7 mouse cellular contexts compared by ENCODE assay signal in the genomic region with DNA sequence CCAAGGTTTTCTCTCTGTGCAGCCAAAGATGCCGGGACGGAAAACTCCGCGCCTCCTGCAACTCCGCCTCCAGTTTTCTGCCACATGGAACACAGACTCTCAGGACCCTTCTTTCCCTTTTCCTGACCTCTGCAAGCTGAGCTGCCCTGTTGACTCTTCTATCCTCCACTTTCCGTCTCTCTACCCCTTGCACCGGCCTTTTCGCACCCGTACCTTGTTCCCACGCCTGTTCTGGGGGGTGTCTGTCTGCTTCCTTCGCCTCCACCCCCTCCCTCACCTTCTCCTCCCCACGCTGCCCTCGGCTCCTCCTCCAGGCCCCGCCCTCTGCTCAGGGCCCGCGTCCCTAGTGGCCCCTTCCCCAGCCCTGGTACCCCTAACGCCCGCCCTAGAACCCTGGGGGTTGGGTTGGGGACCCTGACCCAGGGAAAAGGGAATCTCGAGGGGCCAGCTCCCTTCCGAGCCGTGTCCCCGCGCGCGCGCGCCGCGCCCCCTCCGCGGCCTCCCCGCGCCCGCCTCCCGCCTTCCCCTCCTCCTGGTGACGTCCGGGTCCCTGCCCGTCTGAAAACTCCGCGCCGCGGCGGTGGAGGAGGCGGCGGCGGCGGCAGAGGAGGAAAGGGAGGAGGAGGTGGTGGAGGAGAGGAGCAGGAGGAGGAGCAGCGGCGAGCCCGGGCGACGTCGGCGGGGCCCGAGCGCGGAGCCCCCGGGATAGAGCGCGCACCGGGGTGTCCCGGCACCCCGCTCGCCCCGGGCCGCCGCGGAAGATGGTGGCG. TPM values are rescaled to one million over a fixed set of nuclear protein-coding genes. Genes with fewer than 3 reads are reported as not detected.
DNase-seq lines count a peak whose midpoint lies in the region; ATAC-seq and TF ChIP-seq lines count a peak whose summit lies in the region.

Gene Xylt1, plus strand, starts transcription at position 562 of the 770 bp plus-strand sequence.

- peak within 1 kb of the TSS; percentile 81 for H3K27ac ChIP-seq in embryonic facial prominence, embryonic 12.5 days
- peak within 1 kb of the TSS; percentile 71 for H3K27ac ChIP-seq in midbrain, postnatal 0 days (ENCODE audit: low read depth, low read length)

- H3K36me3 ChIP-seq in embryonic facial prominence, embryonic 12.5 days: no peaks in the 10 kb centered on the region
- H3K36me3 ChIP-seq in midbrain, postnatal 0 days (ENCODE audit: insufficient read depth, low read length): no peaks in the 10 kb centered on the region

- peak; percentile 79 for ATAC-seq in embryonic facial prominence, embryonic 12.5 days (ENCODE audit: insufficient number of reproducible peaks, insufficient read depth, low FRiP score, low TSS enrichment)
- ATAC-seq in midbrain, postnatal 0 days (ENCODE audit: low FRiP score): peak; percentile 89

- peak within 1 kb of the TSS; percentile 73 for H3K4me3 ChIP-seq in embryonic facial prominence, embryonic 12.5 days
- H3K4me3 ChIP-seq in midbrain, postnatal 0 days (ENCODE audit: low read depth, low read length): peak within 1 kb of the TSS; percentile 77

- no peaks in the 10 kb centered on the region for H3K9me3 ChIP-seq in embryonic facial prominence, embryonic 12.5 days
- H3K9me3 ChIP-seq in midbrain, postnatal 0 days (ENCODE audit: low read length): no peaks in the 10 kb centered on the region

- TF ChIP-seq CTCF in midbrain, postnatal 0 days (IDR thresholded peaks at IDR 0.05): no peak

- peak within 1 kb of the TSS; percentile 85 for H3K4me2 ChIP-seq in embryonic facial prominence, embryonic 12.5 days (replicated peaks)
- H3K4me2 ChIP-seq in midbrain, postnatal 0 days (ENCODE audit: low read depth, low read length, poor library complexity, severe bottlenecking): peak within 1 kb of the TSS; percentile 89

- under 1% methylated on average over 56 of the region's 69 CpGs for WGBS in embryonic facial prominence, embryonic 12.5 days
- under 1% methylated on average over 45 of the region's 69 CpGs for WGBS in midbrain, postnatal 0 days

- DNase-seq in adrenal gland, postnatal 25 days: peak; percentile 90
- DNase-seq in heart, adult 9 months (ENCODE audit: low spot score in 2 of 2): peak; percentile 78 to 80
- peak; percentile 86 for DNase-seq in kidney, adult 9 months
- peak; percentile 72 for DNase-seq in liver
- DNase-seq in midbrain, postnatal 0 days (ENCODE audit: low spot score): peak; percentile 81
- peak; percentile 75 to 77 for DNase-seq in spleen, postnatal 10 days (ENCODE audit: low spot score in 2 of 2)

- H3K4me1 ChIP-seq in embryonic facial prominence, embryonic 12.5 days: peaks cover 14% of the 10 kb centered on the region
- peaks cover 8% of the 10 kb centered on the region; the same call in 1 of the 2 replicates for H3K4me1 ChIP-seq in midbrain, postnatal 0 days (ENCODE audit: insufficient read depth, low read length)

- peak within 1 kb of the TSS; percentile 80 for H3K9ac ChIP-seq in embryonic facial prominence, embryonic 12.5 days
- H3K9ac ChIP-seq in midbrain, postnatal 0 days (replicated peaks; ENCODE audit: low read length, poor library complexity, severe bottlenecking): peak within 1 kb of the TSS; percentile 87

- H3K27me3 ChIP-seq in embryonic facial prominence, embryonic 12.5 days: peaks cover 11% of the 10 kb centered on the region; the same call in 1 of the 2 replicates
- H3K27me3 ChIP-seq in midbrain, postnatal 0 days (ENCODE audit: insufficient read depth, low read length): peaks cover 4% of the 10 kb centered on the region; the same call in 1 of the 2 replicates

RNA-seq across cellular contexts. Expression of gene Xylt1, which starts in this region (rescaled TPM):
- total RNA-seq in adrenal gland, postnatal 25 days (2021): 3.7 and 5.5 TPM in 2 replicates
- 1.8 and 2.0 TPM in 2 replicates for polyA plus RNA-seq in embryonic facial prominence, embryonic 12.5 days (2016; fragmentation: Nextera tagmentation; extraction: Ambion mirVana)
- total RNA-seq in midbrain, postnatal 0 days (2014; rRNA removed): 16.4 and 20.8 TPM in 2 replicates
- polyA plus RNA-seq in midbrain, postnatal 0 days (2015; fragmentation: Nextera tagmentation; extraction: Ambion mirVana): 2.1 and 2.5 TPM in 2 replicates

Comparison
In these comparisons a context has a peak if more than half of its experiments do, and no peak if none do; other contexts are left out.
1. Peak in every context shown above with its lines: DNase-seq, ATAC-seq, H3K4me3 ChIP-seq and H3K27ac ChIP-seq.